Mouse (Mus musculus): ENCODE results near the gene Rgs6.
A peak's percentile ranks its signal among the peaks of the same experiment; 100 is the strongest.

Rgs6 gene

DNA sequence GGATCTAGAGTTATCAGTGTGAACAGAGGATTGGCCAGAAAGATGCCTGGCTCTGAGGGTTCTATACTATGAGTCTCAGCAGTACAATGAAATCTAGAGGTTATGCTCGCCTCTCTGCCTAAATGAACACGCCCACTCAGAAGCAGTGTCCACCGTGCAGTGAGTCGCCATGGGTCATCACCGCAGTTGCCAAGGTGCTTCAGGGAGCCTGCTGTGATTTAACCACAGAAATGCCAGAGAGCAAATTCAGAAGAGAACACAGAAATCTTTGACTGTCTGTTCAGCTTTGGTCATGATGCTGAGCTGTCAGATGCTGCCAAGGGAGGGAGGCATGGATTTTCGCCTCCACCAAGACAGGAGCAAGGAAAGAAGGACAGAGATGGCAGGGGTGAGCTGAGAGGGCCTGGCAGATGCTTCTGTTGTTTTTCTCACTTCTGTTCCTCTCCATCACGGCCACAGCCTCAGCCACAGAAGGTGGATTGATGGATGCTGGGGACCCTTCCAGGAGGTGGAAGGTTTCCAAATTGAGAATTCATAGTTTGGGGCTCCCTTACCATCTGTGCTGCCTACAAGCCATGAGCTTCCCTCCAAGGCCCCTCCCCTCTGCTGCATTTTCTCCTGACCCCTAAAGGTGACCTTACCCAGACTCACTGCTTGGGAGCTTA is 445.2 kb downstream of the Rgs6 start:
- DNase-seq (ENCODE audit: low read depth, low spot score) = no peak

DNA sequence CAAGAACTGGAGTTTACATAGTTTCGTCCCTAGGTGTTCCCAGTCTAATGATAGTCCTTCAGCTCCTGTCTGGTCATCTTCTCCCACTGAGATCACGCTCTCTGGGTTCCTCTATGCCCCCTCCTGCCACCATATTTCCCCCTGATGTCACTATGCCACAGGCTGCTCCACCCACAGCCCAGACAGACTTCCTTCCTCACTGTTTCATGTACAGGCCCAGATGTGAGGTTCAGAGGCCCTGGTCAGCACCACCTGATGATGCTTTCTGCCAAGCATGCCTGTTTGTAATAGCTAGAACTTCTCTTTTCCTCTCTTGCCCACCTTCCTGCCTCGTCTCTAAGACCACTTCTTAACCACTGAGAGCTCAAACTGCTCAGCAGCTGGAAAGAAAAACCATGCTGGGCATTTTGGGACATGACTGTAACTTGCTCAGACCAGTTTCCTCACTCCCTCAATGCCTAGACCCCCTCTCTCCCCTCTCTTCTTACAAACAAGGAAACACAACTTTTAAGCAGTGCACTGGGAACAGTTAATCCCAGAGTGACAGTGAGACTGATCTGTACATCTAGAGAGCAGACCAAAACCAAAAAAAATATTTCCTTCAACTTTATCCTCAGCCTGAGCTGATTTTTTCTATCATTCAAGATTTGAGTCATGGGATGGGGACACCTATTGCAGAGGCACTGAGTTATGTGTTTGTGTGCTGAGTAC is 446.9 kb downstream of the Rgs6 start:
- no peak for DNase-seq (ENCODE audit: low read depth, low spot score)

DNA sequence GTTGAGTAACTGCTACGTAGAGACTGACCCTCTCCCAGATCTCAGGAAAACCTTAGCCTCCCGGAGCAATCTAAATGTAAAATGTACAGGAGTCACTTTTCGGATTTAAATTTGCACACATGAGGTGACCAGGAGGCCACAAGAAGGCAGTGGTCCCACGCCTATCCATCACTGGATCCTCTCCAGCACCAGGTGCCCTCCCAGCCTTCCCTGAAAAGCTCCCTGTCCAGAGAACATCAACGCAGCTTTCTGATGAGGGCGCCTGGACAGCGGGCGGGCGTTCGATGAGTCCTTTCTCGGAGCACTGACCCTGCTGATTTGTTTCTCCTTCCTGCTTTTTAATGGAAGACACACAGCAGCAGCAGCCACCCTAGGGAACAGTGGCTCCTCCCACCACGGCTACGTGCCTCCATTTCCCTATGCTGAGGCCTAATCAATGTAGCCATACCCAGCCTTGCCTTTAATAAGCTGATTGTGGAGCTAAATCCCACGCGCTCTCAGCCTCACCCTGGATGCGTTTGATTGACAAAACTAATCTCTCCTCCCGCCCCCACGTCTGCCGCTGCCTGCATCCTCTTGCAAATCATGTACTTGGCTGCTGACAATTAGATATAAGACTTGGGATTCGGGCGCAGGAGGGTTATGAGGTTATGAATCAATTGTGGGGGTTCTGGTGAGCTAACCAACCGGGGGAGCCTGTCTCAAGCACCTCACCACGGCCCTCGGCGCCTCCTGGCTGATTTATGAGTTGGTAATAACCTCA is 449.9 kb downstream of the Rgs6 start:
- no peak for DNase-seq (ENCODE audit: low read depth, low spot score)

DNA sequence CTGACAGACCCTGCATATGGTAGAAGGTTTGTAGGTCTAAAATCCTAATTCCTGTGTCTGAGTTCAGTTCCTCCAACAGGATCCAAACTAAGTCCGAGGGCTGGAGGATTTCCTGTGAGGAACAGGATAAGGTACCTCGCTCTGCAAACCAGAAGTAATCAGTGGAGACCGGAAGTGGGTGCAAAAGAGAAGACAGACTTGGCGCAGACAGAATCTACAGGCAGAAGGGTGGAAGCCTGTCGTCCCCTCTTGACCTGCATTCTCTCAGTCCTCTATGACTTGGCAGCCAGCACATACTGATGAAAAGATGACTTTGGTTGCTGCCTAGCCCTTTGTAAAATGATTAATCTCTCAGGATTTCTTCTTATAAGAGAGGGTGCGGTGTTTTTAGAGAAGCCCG is 450.7 kb downstream of the Rgs6 start:
- no peak for DNase-seq (ENCODE audit: low read depth, low spot score)

DNA sequence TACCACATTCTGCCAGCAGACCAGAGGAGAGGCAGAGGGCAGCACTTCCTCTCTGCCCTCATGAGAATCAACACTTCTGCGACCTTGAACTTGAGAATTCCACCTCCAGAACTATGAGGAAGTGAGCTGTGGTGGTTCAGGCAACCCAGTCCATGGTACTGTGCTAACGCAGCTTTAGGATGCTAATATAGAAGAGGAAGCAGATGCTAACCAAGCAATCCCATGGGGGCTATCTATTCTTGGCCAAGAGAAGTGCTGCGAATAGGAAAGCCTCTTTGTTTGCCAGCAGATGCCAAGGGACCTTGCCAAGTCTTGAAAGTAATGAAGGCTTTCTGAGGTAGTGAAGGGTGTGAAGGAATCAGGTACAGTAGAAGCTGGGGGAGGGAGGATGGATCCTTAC is 451.8 kb downstream of the Rgs6 start:
- no peak for DNase-seq (ENCODE audit: low read depth, low spot score)

DNA sequence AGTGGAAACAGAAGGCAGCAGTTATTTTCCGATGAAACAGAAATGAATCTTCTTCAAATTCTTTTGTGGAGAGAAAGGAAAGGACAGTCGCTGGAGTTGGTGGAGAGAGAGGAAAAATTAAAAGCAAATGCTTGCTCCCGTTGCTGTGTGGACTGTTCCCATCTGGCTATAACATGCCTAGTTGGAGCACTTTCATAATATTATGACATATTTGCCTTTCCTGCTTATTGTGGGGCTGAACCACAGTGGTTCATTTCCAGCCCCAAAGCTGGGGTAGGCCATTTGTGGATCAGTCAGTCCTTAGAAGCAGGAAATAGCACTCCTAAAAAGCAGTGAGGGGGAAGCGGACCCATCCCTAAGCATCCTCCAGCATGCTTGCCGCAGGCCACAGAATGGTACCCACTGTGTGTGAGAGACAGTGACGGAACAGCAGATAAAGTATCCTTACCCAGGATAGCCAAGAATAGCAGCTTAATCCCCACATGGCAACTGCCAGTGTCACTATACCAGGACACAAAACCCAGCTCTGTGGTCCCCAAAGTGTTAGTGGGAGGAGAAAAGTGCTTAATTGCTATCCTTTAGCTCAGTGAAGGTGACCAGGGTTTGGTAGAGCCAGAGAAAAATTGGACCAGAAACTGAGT is 456.0 kb downstream of the Rgs6 start:
- DNase-seq (ENCODE audit: low read depth, low spot score) = no peak

DNA sequence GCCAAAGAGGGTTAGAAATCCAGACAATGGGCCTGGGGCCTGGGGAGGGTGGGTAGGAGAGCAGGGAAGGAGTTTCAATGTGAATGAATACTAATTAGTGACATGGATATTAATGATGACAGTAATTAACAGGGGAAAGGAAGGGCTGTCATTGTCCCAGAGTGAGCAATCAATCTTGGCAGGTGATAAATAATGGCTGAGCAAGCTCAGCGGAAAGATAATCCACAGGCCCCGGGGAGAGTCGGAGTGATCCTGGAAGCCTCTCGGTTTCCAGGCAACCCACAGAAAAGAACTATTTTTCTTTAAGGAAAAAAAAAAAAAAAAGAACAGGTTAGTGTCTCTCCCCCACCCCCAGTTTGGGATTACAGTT is 456.5 kb downstream of the Rgs6 start:
- DNase-seq (ENCODE audit: low read depth, low spot score) = no peak

DNA sequence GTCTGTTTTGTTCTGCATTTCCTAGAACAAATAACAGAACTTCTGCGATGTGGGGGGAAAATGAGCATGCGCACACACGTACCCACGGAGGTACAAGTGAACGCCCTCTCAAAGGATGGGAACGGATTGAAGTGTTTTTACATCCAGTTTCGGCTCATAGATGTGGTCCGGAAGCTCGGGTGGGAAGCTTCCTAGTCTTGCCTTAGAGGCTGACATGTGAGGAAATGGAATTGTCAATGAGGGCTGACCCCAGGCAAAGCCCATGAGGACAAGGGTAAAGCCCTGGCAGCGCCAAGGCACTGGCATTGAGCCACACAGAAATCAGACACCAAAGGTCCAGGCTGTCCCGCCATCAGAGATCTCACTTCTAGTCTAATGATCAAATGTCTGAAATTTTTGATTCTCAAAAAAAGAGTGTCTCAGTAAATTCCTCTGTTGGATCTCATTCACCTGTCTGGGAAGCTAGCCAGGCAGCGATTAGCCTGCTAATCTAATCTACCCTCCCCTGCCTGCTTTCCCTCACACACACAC is 457.0 kb downstream of the Rgs6 start:
- DNase-seq (ENCODE audit: low read depth, low spot score) = no peak

DNA sequence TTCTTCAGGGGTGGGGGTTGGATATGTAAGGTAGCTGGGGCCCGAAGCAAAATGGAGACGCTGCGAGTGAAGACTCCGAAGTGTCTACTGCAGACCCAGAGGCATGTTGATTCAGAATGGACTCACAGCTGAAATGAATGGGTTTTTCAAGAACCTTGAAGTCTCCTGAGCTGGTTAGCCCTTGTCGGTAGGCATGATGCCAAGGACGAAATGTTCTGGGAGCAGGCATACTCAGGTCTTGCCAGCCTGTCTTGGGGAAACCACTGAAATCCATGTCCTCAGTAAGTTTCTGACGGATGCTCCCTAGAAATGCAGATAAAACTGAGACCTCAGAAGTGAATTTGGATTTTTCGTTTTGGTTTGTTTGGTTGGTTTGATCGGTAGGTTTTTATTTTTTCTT is 458.6 kb downstream of the Rgs6 start:
- DNase-seq (ENCODE audit: low read depth, low spot score) = no peak

DNA sequence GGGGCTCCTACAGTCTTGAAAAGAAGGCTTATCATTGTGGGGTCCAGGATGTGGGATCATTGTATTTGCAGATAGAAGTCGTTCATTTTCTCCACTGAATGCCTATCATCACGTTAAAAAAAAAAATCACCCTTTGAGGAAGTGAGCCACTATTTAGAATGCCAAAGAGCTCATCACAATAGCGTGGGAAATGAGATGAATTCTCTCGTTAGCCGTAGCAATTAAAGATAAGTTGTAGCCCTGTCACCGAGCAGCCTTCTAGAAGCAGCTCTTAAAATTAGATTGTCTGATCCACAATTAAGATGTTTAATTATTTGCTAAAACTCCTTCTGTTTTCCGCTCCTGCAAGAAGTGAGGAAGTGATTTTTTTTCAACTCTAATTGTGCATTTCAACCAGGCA is 459.6 kb downstream of the Rgs6 start:
- no peak for DNase-seq (ENCODE audit: low read depth, low spot score)

DNA sequence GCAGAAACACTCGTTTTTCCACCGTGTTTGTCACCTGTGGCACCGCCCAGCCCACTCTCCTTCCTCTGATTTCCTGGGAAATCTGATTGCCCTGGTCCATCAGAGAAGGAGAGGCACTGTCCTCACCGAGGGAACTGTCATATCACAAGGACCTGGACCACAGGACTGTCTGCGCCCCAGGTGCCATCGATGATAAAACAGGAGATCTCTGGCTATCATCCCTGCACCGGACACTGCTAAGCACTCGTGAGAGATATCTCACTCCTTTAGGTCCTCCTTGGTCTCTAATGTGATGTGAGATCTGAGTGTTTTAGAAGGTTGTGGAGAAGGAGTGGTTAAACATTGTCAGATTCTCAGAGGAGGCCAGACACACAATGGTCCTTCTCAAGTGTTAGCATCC is 462.4 kb downstream of the Rgs6 start:
- DNase-seq (ENCODE audit: low read depth, low spot score) = no peak

DNA sequence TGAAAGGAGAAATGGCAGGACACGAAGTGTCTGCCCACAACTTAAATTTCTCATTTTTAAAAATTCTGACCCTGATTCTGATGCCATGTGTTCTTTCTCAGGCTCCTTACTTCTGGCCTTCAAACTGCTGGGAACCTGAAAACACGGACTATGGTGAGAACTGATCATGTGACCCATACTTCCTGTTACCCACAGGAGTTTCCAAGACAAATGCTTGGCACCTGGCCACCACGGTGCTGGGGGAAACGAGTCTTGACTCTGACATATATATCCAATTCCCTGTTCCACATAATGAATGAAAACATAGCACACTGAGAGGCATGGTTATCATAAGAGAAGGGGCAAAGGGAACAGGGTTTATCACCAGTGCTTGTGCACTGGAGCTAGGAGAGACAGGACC is 464.3 kb downstream of the Rgs6 start:
- no peak for DNase-seq (ENCODE audit: low read depth, low spot score)

DNA sequence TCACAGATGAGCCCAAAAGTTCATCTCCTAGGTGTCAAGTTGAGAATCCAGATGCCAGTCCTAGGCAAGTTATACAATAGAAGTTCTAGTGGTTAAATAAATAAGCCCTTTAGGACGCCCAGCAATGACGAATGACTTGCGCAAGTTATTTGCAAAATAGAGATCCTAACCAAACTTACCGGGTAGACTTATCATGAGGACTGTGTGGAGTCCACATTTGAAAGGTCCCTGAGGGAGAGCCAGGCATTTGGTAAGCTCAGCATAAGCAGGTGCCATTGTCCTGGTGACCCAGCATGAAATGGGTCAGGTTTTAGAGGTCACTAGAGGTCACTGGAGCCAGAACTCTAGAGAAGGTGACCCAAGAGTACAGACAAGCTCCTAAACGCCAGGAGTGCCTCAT is 467.6 kb downstream of the Rgs6 start:
- no peak for DNase-seq (ENCODE audit: low read depth, low spot score)

DNA sequence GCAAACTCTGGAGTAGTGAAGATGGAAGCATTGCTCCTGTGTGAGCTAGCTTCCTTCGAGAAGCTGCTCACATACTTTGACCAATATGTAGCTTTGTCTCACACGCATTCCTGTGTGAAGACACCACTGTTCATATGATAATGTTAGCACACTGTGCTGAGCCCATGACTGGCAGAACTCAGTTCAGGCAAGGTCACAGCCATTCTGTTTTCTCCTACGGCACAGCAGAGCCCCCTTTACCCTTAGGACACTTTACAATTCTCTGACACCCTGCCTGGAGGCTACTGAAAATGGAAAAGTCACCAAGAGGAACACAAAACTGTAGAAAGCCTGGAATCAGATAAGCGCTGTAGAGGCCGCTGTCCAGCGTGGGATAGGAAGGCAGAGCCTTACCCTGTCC is 478.3 kb downstream of the Rgs6 start:
- peak; percentile 12 for DNase-seq (ENCODE audit: low read depth, low spot score)

DNA sequence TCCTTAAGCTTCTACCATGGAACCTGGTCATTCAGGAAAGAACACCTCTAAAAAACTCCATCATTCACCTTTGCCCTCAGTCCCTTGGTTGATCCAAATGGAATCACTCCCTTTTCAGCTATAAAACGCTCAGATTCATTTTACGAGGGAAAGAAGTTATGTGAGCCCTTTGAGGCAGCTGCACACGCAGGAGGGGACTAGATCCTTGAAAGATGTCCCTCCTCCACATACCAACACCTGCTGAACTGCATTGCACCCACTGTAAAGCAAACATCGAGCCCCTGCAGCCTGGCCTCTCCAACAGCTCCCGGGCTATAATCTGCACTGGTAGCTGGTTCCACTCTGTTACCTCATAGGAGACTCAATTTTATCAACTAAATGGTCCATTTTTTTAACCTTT is 482.8 kb downstream of the Rgs6 start:
- DNase-seq (ENCODE audit: low read depth, low spot score) = no peak

DNA sequence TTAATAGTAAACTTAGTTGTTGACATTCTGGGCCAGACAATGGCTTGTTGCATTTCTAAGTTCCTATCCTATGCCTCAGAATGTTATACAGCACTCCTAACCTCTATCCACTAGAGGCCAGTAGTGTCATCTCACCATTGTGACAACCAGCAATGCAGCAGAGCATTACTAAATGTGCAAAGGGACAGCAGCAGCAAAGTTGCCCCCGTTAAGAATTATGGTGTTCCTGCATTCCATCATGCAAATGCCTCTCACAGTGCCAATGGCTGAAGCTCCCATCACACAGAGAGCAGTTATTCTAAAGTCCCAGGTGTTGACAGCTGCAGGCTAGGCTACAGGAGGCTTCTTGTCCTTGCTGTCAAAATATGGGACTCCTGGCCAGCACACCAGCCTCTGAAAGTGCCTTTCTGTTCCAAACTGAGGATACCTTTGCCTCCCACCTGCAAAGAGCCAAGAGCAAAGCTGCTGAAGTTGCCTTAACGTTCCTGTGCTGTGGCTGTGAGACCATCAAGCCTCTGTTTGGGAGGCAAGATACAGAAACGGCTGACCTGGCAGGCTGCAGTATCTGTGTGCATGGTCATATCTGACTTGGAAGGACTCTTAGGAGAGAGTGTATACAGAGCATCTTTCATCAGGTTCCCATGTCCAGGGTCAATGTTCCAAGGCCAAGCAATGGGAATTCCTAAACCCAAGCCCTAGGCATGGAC is 484.2 kb downstream of the Rgs6 start:
- peak; percentile 16 for DNase-seq (ENCODE audit: low read depth, low spot score)

DNA sequence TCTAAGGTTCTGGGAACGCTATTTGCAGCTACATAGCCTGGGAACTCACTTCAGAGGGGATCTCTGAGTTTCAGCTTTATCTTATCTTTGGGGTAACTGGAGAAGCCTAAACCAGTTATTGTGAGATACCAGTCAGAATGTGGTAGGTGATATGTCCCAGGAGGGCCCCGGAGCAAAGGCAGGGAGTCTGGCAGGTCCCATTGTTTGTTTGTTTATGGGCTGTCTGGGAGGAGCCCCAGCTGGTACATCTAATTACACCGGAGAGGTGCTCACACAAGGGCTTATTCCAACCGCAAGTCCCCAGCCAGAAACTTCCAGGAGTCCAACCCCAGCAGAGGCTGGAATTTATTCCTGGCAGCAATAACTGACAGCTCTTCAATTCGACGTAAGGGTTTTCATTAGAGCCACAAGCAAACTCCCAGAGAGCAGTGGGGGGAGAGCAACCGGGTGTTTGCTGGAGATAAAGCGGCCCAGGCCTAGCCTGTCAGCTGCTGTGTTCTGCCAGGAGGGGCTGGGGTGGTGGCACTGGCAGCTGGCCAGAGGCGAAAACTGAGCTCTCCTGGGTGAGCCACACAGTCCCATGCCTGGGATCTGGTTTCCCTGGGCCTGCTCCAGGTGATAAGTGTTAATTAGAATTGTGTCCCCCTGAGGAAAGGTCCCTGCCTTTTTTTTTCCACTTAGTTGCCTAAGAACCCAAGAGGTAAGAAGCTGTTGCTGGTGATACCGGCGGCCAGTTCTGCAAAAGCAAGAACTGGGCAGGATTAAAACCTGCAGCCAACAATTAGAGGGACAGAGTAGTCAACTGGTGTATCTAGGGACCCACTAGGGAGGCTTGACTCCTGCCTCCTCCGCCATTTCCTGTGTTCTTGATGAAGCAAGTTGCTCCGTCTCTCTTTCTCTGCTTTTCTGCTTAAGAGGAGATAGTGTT is 485.1 kb downstream of the Rgs6 start:
- DNase-seq (ENCODE audit: low read depth, low spot score) = no peak

DNA sequence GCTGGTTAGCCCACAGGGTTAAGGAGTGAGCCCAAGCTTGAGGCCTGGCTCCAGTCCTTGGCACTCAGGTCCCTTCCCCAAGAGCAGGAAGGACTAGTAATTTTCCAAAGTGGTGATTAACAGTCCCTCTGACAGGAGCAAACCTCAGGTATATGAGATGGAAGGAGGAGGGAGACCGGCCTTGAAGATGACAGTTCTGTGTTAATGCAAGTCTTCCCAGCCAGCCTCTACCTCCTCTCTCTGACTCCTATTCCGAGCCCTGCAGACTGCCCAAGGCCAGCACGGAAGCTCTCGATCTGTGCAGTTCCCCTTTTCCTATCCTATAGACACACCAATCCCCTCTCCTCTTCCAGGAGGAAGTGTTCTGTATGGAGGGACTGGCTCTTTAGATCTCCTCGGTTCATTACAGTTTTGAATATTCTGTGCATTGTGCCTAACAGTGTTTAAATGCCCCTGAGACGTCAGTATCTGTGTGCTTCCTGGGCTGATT is 485.8 kb downstream of the Rgs6 start:
- no peak for DNase-seq (ENCODE audit: low read depth, low spot score)

DNA sequence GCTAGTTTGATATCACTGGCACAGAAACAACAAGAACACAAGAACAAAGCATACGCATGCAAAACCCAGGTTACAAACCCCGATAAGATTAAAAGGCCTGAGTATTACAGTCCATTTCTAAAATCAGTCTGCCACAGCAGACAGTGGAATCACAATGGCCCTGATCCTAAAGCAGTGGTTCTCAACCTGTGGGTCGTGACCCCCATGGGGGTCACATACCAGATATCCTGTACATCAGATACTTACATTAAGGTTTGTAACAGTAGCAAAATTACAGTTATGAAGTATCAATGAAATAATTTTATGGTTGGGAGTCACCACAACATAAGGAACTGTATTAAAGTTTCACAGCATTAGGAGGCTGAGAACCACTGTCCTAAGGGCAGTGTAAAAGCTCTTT is 488.1 kb downstream of the Rgs6 start:
- no peak for DNase-seq (ENCODE audit: low read depth, low spot score)

DNA sequence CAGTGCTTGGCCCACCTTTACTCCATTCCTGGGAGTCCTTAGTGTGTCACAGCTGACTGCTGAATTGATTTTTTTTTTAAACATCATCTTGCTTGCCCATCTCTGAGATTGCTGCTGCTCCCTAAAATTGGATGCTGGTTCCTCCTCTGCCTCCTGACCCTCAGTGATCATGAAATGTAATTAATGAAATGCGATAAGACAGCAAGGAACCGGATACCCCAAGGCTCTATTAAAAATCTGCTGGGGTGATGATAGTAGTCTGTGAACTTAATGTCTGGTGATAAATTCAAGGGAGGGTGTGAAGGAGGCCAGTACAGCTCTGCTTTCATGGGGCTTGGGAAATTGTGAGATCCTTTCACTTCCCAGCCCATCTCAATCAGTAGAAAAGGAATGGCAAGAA is 489.4 kb downstream of the Rgs6 start:
- DNase-seq (ENCODE audit: low read depth, low spot score) = no peak

Measured in ES-CJ7 (cell line).